Mouse (Mus musculus) heart, adult 2 months (tissue): ENCODE results near the gene Akr1cl.

Experiments used
- CTCF ChIP-seq: fragments of 200-600 bp; IDR thresholded peaks from 2 replicates; pipeline ENCODE4 v1.8.1; 2022; ENCODE audit warnings: antibody characterized with exemption, mild to moderate bottlenecking, moderate library complexity
- EP300 ChIP-seq: fragments of 200-500 bp; IDR thresholded peaks from 2 replicates; pipeline ENCODE4 v1.6.1; 2011; ENCODE audit warnings: low read depth, low read length, control low read depth; ENCODE audit not compliant: insufficient read depth
- POLR2A ChIP-seq: fragments of 200-500 bp; IDR thresholded peaks from 2 replicates; pipeline ENCODE4 v1.6.1; 2011; ENCODE audit warnings: mild to moderate bottlenecking, low read depth, low read length, control low read depth; ENCODE audit not compliant: insufficient read depth

- no peak for TF ChIP-seq EP300
- TF ChIP-seq POLR2A: no peak
- TF ChIP-seq CTCF: no peak
Measured at GRCm38 (mm10) chr1:65064201-65064600, 31.6 kb upstream of the Akr1cl start.
